Mouse (Mus musculus) c-Kit-positive CD71-positive TER-119-positive erythroid progenitor cells, embryonic 14.5 days (primary cell): ENCODE measurements around the gene Fam171a2.

Experiments
- DNase-seq: peaks from one replicate; pipeline ENCODE4 v3.0.0-alpha.2; 2013; ENCODE audit warnings: low spot score

Gene Fam171a2

GRCm38 (mm10) chr11:102447497-102447896, at the start of gene Fam171a2:
Gene Fam171a2 (minus strand): TSS chr11:102447682.
- no peak for DNase-seq

- DNase-seq: no peak
Measured at GRCm38 (mm10) chr11:102496732-102497131, 49.2 kb upstream of the Fam171a2 start.

- no peak for DNase-seq
Measured at GRCm38 (mm10) chr11:102496206-102496605, 48.7 kb upstream of the Fam171a2 start.

- DNase-seq: no peak
Measured at GRCm38 (mm10) chr11:102495742-102496141, 48.3 kb upstream of the Fam171a2 start.

GRCm38 (mm10) chr11:102495114-102495513, 47.6 kb upstream of the Fam171a2 start:
- no peak for DNase-seq

GRCm38 (mm10) chr11:102494063-102494650, 46.7 kb upstream of the Fam171a2 start:
- no peak for DNase-seq

- no peak for DNase-seq
Measured at GRCm38 (mm10) chr11:102493241-102493640, 45.8 kb upstream of the Fam171a2 start.

GRCm38 (mm10) chr11:102487901-102488300, 40.4 kb upstream of the Fam171a2 start:
- no peak for DNase-seq

GRCm38 (mm10) chr11:102486733-102487386, 39.4 kb upstream of the Fam171a2 start:
- peak; percentile 67 for DNase-seq

- DNase-seq: no peak
Measured at GRCm38 (mm10) chr11:102481779-102482178, 34.3 kb upstream of the Fam171a2 start.

GRCm38 (mm10) chr11:102480897-102481296, 33.4 kb upstream of the Fam171a2 start:
- no peak for DNase-seq

GRCm38 (mm10) chr11:102480111-102480510, 32.6 kb upstream of the Fam171a2 start:
- no peak for DNase-seq

GRCm38 (mm10) chr11:102479581-102479980, 32.1 kb upstream of the Fam171a2 start:
- no peak for DNase-seq

GRCm38 (mm10) chr11:102478671-102479070, 31.2 kb upstream of the Fam171a2 start:
- no peak for DNase-seq

GRCm38 (mm10) chr11:102475027-102475426, 27.5 kb upstream of the Fam171a2 start:
- DNase-seq: no peak

- peak; percentile 55 for DNase-seq
Measured at GRCm38 (mm10) chr11:102469648-102470357, 22.3 kb upstream of the Fam171a2 start, which contains the start of gene Itga2b. Gene Itga2b (minus strand): TSS chr11:102470122.

- DNase-seq: peak; percentile 89
Measured at GRCm38 (mm10) chr11:102467041-102467631, 19.7 kb upstream of the Fam171a2 start.

- DNase-seq: no peak
Measured at GRCm38 (mm10) chr11:102465713-102466436, 18.4 kb upstream of the Fam171a2 start.

GRCm38 (mm10) chr11:102464901-102465300, 17.4 kb upstream of the Fam171a2 start:
- no peak for DNase-seq

GRCm38 (mm10) chr11:102461764-102462163, 14.3 kb upstream of the Fam171a2 start:
- no peak for DNase-seq

- no peak for DNase-seq
Measured at GRCm38 (mm10) chr11:102460541-102460940, 13.1 kb upstream of the Fam171a2 start.
